Mouse (Mus musculus) kidney, adult 2 months (tissue): Measurements from ENCODE around the gene Ftsj1. TPM values are rescaled to one million over a fixed set of nuclear protein-coding genes. Genes with fewer than 3 reads are reported as not detected.

Experiments used
- DNase-seq: peaks from one replicate; pipeline ENCODE4 v3.0.0; 2021
- H3K27ac ChIP-seq: fragments of 200-500 bp; 2 replicates; pipeline ENCODE4 v1.5.1; 2012; ENCODE audit warnings: low read depth, low read length, control low read depth, inconsistent platforms; ENCODE audit not compliant: insufficient read depth
- H3K27me3 ChIP-seq: fragments of 200-500 bp; replicated peaks from 2 replicates; pipeline ENCODE4 v1.6.1; 2012; ENCODE audit warnings: mild to moderate bottlenecking, moderate library complexity, low read length, inconsistent platforms; ENCODE audit not compliant: control insufficient read depth, insufficient read depth
- H3K36me3 ChIP-seq: fragments of 200-500 bp; 2 replicates; pipeline ENCODE4 v1.6.1; 2012; ENCODE audit warnings: mild to moderate bottlenecking, moderate library complexity, low read length, inconsistent platforms; ENCODE audit not compliant: control insufficient read depth, insufficient read depth
- H3K4me1 ChIP-seq: fragments of 200-500 bp; 2 replicates; pipeline ENCODE4 v1.6.1; 2011; ENCODE audit warnings: low read length; ENCODE audit not compliant: control insufficient read depth, insufficient read depth
- H3K4me3 ChIP-seq: fragments of 200-500 bp; 2 replicates; pipeline ENCODE4 v1.5.1; 2011; ENCODE audit warnings: mild to moderate bottlenecking, low read depth, low read length, control low read depth; ENCODE audit not compliant: insufficient read depth
- CTCF ChIP-seq: fragments of 200-500 bp; conservative IDR thresholded peaks from 2 replicates; pipeline ENCODE4 v1.5.1; 2011; ENCODE audit warnings: low read depth, mild to moderate bottlenecking, control low read depth, low read length, moderate library complexity, mixed read lengths; ENCODE audit not compliant: insufficient read depth, insufficient read length
- POLR2A ChIP-seq: fragments of 200-500 bp; IDR thresholded peaks from one replicate; pipeline ENCODE4 v1.6.1; 2011; ENCODE audit warnings: low read depth, low read length, control low read depth
- WGBS: fragments of 180-500 bp; shearing (Covaris S2); methylation state at CpG from one replicate; pipeline ENCODE4 v1.1.7; 2018; 5-methylcytosine and 5-hydroxymethylcytosine counted together
- polyA plus RNA-seq: library from polyadenylated mRNA; depleted of rRNA; stranded (reverse); fragments of >200 nt; gene quantifications from 2 replicates; pipeline ENCODE4 v1.2.3, GENCODE M21; 2012; rRNA removed

Ftsj1 gene
- 31.1 and 32.1 TPM in 2 replicates for polyA plus RNA-seq

- Histone ChIP-seq H3K27me3 (no peaks in the 10 kb centered on the region), H3K27ac (peak within 1 kb of the TSS; percentile 94), H3K36me3 (no peaks in the 10 kb centered on the region), H3K4me1 (no peaks in the 10 kb centered on the region), H3K4me3 (peak within 1 kb of the TSS; percentile 61)
- TF ChIP-seq CTCF (no peak), POLR2A (no peak)
- under 1% methylated on average over 45 of the region's 45 CpGs for whole genome bisulfite sequencing
- DNase-seq: peak; percentile 92
Measured at GRCm38 (mm10) chrX:8252334-8253285, at the start of gene Ftsj1. Gene Ftsj1 (minus strand): TSS chrX:8252406.

GRCm38 (mm10) chrX:8288621-8289020 lies 36.4 kb upstream of the Ftsj1 start:
- no peak for DNase-seq
- H3K27ac ChIP-seq: no peak overlapping the region
- no peaks in the 10 kb centered on the region for H3K4me1 ChIP-seq
- H3K4me3 ChIP-seq: no peak overlapping the region
- no peaks in the 10 kb centered on the region for H3K27me3 ChIP-seq
- H3K36me3 ChIP-seq: no peaks in the 10 kb centered on the region
- WGBS: 80% methylated on average over 5 of the region's 5 CpGs
- TF ChIP-seq CTCF (no peak), POLR2A (no peak)

DNA sequence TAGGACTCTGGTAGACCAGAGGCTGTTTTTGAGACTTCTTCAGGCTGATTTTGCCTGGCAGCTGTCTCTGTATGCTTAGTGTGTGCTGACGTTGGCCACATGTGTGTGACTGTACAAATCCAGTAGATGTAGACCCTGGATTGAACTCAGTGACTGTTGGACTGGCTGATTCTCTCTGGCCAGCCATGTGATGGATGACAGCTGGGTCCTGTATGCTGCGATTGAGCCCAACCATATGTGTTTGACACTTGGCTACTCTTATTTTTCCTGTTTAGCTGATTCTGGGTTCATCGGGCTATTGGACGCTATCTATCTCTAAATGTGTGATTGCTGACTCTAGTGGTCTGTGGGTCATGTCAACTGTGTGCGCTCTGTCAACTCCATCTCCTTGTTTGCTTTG lies 21.9 kb upstream of the Ftsj1 start:
- no peak overlapping the region for H3K4me3 ChIP-seq
- no peak overlapping the region for H3K27ac ChIP-seq
- no peaks in the 10 kb centered on the region for H3K4me1 ChIP-seq
- H3K36me3 ChIP-seq: no peaks in the 10 kb centered on the region
- no peak for DNase-seq
- 63% methylated on average over 5 of the region's 5 CpGs for WGBS
- H3K27me3 ChIP-seq: no peaks in the 10 kb centered on the region
- no peak for TF ChIP-seq CTCF
- no peak for TF ChIP-seq POLR2A

DNA sequence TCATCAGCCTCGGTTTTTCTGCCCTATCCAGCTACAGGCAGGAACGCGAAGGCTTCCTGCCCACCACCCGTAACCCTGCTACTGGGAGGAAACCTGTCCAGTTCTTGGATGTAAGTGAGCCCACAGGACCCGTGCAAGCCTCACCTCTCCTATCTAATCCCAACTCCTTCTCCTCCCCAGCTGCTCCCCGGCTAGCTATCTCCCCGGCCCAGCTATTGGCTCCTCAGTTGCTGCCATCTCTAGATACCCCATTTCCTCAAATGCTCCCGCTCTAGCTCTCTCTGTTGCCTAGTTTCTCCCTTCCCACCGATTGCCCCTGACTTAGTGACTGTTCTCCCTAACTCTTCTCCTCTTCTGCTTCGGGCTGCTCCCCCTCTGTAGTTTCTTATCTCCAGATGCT lies 19.8 kb upstream of the Ftsj1 start:
- H3K27me3 ChIP-seq: no peaks in the 10 kb centered on the region
- whole genome bisulfite sequencing: 9% methylated on average over 10 of the region's 10 CpGs
- H3K27ac ChIP-seq: no peak overlapping the region
- H3K4me3 ChIP-seq: no peak overlapping the region
- no peaks in the 10 kb centered on the region for H3K4me1 ChIP-seq
- DNase-seq: no peak
- no peaks in the 10 kb centered on the region for H3K36me3 ChIP-seq
- TF ChIP-seq CTCF (no peak), POLR2A (no peak)

GRCm38 (mm10) chrX:8271083-8271820 lies 19.0 kb upstream of the Ftsj1 start, which contains the start of gene Slc38a5:
Gene Slc38a5 (plus strand): TSS chrX:8271133.
- Histone ChIP-seq H3K27ac (no peak within 1 kb of the TSS), H3K4me3 (no peak within 1 kb of the TSS), H3K27me3 (no peaks in the 10 kb centered on the region), H3K4me1 (no peaks in the 10 kb centered on the region), H3K36me3 (no peaks in the 10 kb centered on the region)
- 2% methylated on average over 10 of the region's 15 CpGs for WGBS
- TF ChIP-seq POLR2A (no peak), CTCF (no peak)
- DNase-seq: no peak

DNA sequence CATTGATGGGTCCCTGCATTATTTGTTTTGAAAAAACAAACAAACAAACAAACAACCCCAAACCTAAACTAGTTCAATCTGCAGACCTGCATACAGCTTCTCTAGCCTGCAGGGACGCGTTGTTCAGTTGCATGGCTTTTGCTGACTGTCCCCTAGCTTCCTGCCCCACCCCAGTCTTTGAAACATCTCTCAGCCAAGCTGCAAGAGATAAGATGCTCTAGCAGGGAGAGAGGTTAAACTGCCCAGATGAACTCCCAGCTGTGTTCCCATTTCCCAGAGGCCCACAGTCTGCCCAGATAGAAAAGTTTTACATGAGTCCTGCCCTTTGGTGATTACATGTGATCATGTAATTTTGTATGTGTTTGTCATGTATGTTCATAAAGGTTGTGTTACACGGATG lies 12.0 kb upstream of the Ftsj1 start:
- DNase-seq: no peak
- Histone ChIP-seq H3K4me1 (no peaks in the 10 kb centered on the region), H3K27ac (no peak overlapping the region), H3K27me3 (no peaks in the 10 kb centered on the region), H3K4me3 (no peak overlapping the region), H3K36me3 (no peaks in the 10 kb centered on the region)
- WGBS: 76% methylated on average over 3 of the region's 3 CpGs
- TF ChIP-seq CTCF (no peak), POLR2A (no peak)

DNA sequence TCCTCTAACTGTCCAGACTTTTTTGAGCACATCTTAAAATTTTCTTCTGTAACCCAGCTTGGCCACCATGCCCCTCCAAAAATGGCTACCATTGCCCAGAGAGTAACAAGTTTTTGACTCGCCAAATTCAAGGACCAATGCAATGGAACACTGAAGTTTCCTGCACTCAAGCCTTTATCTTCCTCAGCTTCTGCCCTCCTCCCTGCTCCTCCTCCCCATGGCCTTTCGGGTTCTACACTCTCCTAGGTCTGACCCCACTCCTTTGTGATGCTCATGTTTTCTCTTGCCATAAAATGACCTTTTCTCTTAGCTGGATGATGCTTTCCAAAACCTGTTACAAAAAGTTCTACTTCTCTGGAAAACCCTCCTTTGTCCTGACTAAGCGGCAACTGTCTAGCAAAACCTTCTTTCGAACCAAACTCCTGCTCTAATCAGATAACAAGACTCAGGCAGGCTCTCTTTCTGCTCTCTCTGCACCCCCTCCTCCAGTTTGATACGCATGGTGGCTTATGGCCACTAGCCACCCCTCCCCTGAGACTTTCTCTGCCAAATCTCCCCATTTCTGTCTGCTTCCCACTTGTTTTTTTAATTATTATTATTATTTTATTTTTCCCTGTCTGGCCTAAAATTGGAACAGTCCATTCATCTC lies 11.1 kb upstream of the Ftsj1 start:
- no peak for DNase-seq
- Histone ChIP-seq H3K4me3 (no peak overlapping the region), H3K36me3 (no peaks in the 10 kb centered on the region), H3K27me3 (no peaks in the 10 kb centered on the region), H3K27ac (no peak overlapping the region), H3K4me1 (no peaks in the 10 kb centered on the region)
- TF ChIP-seq POLR2A: no peak
- TF ChIP-seq CTCF: no peak
- 95% methylated on average over 5 of the region's 5 CpGs for WGBS
